Mouse (Mus musculus) midbrain, embryonic 16.5 days (tissue): ENCODE data around the gene Greb1. TPM values are rescaled to one million over a fixed set of nuclear protein-coding genes. Genes with fewer than 3 reads are reported as not detected.

Experiments
- ATAC-seq: fragments of 200-750 bp; cut with Nextera tagmentation; 2 replicates; pipeline ENCODE4 v1.8.0; 2017; ENCODE audit warnings: moderate TSS enrichment
- H3K27ac ChIP-seq: fragments of 300-500 bp; sonication (generic); 2 replicates; pipeline ENCODE4 v1.5.1; 2014; ENCODE audit warnings: mild to moderate bottlenecking, low read length, mixed read lengths
- H3K27me3 ChIP-seq: fragments of 300-500 bp; sonication (generic); 2 replicates; pipeline ENCODE4 v1.6.1; 2014; ENCODE audit warnings: low read depth, low read length, mixed read lengths; ENCODE audit not compliant: control insufficient read depth, insufficient read depth
- H3K36me3 ChIP-seq: fragments of 300-500 bp; sonication (generic); 2 replicates; pipeline ENCODE4 v1.6.1; 2014; ENCODE audit warnings: mild to moderate bottlenecking, low read length, moderate library complexity, mixed read lengths; ENCODE audit not compliant: control insufficient read depth, insufficient read depth
- H3K4me1 ChIP-seq: fragments of 300-500 bp; sonication (generic); 2 replicates; pipeline ENCODE4 v1.6.1; 2014; ENCODE audit warnings: mild to moderate bottlenecking, low read length, mixed read lengths; ENCODE audit not compliant: control insufficient read depth, insufficient read depth
- H3K4me2 ChIP-seq: fragments of 300-500 bp; sonication (generic); 2 replicates; pipeline ENCODE4 v1.6.1; 2014; ENCODE audit warnings: mild to moderate bottlenecking, low read length, mixed read lengths
- H3K4me3 ChIP-seq: fragments of 300-500 bp; sonication (generic); 2 replicates; pipeline ENCODE4 v1.5.1; 2014; ENCODE audit warnings: low read depth, mild to moderate bottlenecking, low read length, moderate library complexity, mixed read lengths
- H3K9ac ChIP-seq: fragments of 300-500 bp; sonication (generic); 2 replicates; pipeline ENCODE4 v1.6.1; 2014; ENCODE audit warnings: low read depth, low read length, mixed read lengths
- H3K9me3 ChIP-seq: fragments of 300-500 bp; sonication (generic); replicated peaks from 2 replicates; pipeline ENCODE4 v1.6.1; 2014; ENCODE audit warnings: mild to moderate bottlenecking, low read length, mixed read lengths; ENCODE audit not compliant: control insufficient read depth, poor library complexity, severe bottlenecking
- WGBS: fragments of 180-500 bp; shearing (Covaris S2); extraction: QIAGEN DNeasy Blood & Tissue Kit; methylation state at CpG from one replicate; pipeline ENCODE4 v1.1.7; 2014; 5-methylcytosine and 5-hydroxymethylcytosine counted together
- polyA plus RNA-seq: library from polyadenylated mRNA; unstranded; fragments of >200 nt; fragmentation: Nextera tagmentation; extraction: Ambion mirVana; gene quantifications from 2 replicates; pipeline ENCODE4 v1.2.1, GENCODE M21; 2015

Gene Greb1
- polyA plus RNA-seq, 1 experiment from 2014 or later: 0.98 TPM

DNA sequence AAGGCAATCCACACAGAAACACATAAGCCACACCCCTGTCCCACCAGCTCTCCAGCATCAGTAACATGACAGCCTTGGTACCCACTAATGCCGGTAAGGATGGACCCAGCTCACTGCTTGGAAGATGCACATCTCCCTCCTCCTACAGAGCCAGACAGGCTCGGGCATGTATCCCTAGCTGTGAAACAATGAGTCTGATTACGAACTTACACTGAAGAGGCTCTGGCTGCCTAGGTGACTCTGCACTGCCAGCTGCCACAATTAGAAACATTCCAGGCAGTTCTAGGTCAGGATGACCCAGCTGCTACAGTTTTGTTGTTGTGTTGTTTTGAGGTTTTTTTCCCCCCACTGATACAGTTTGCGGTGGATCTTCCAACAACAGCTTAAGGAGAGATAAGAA is 40.4 kb downstream of the Greb1 start:
- Histone ChIP-seq H3K36me3 (no peaks in the 10 kb centered on the region), H3K4me3 (no peak overlapping the region), H3K4me2 (no peak overlapping the region), H3K27ac (no peak overlapping the region), H3K27me3 (no peaks in the 10 kb centered on the region), H3K9ac (no peak overlapping the region), H3K9me3 (0 out of 2 replicates have a peak, but pooled peaks cover 2% of the 10 kb centered on the region), H3K4me1 (no peaks in the 10 kb centered on the region)
- ATAC-seq: no peak
- WGBS: 67% methylated on average over 4 of the region's 4 CpGs

DNA sequence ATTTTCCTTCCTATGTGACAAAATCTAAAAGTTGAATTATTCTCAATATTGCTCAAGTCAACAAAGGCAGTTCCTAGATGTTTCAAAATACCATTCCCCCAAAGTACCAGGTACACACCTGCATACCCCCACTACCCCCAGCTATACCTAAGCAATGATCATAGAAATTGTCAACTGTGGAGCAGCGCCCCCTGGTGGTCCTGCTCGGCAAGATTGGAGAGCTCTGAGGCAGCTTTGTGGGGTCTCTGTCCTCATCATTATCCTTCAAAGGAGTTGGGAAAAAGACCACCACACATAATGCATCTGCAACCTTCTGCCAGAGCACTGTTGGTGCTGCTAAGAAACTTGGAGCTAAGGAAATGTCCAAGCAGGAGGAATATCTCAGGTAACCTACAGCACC is 46.4 kb downstream of the Greb1 start:
- Histone ChIP-seq H3K9me3 (0 out of 2 replicates have a peak, but pooled peaks cover 2% of the 10 kb centered on the region), H3K4me2 (no peak overlapping the region), H3K27me3 (no peaks in the 10 kb centered on the region), H3K36me3 (no peaks in the 10 kb centered on the region), H3K27ac (no peak overlapping the region), H3K9ac (no peak overlapping the region), H3K4me3 (no peak overlapping the region), H3K4me1 (peaks cover 5% of the 10 kb centered on the region; the same call in 1 of the 2 replicates)
- no peak for ATAC-seq
- WGBS: 2% methylated on average over 2 of the region's 2 CpGs

DNA sequence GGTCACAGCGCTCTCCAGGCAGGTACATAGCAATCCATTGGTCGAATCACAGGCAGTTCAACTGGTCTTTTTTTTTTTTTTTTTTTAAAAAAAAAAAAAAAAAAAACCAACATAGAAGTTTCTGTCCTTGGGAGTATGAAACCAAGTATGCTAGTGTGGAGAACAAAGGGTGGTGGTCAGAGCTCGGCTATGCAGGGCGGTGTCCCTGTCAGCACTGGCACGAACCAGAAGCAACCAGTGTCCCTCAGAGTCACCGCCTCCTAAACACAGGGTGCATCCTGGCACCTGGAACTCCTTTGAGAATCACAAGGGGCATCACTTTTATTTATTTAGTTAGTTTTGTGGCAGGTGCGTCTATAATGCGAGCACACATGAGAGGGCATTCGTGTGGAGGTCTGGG is 47.1 kb downstream of the Greb1 start:
- WGBS: 79% methylated on average over 9 of the region's 9 CpGs
- peaks cover 5% of the 10 kb centered on the region; the same call in 1 of the 2 replicates for H3K4me1 ChIP-seq
- no peak overlapping the region for H3K27ac ChIP-seq
- H3K27me3 ChIP-seq: no peaks in the 10 kb centered on the region
- H3K4me3 ChIP-seq: no peak overlapping the region
- H3K9me3 ChIP-seq: 0 out of 2 replicates have a peak, but pooled peaks cover 2% of the 10 kb centered on the region
- no peak for ATAC-seq
- no peak overlapping the region for H3K9ac ChIP-seq
- H3K4me2 ChIP-seq: no peak overlapping the region
- no peaks in the 10 kb centered on the region for H3K36me3 ChIP-seq

DNA sequence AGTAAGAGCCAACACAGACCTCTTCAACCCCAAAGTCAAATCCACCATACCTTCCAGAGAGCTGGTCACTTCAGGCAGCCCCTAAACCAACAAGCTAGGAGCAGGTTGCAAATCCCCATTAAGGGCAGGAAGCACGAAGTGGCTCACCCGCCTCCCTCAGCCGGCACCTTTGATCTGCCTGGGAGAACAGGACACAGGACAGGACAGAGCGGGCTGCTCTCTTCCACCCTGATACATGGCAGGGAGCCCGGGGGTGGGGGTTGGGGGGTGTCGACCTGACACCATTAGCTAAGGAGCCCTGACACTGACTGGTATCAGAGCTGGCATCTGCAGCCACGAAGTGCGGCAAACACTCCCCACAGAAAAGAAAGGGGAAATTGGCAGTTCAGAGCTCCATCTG is 47.6 kb downstream of the Greb1 start:
- H3K27me3 ChIP-seq: no peaks in the 10 kb centered on the region
- ATAC-seq: peak; percentile 60; the same call in 1 of the 2 replicates
- 13% methylated on average over 8 of the region's 8 CpGs for WGBS
- H3K36me3 ChIP-seq: no peaks in the 10 kb centered on the region
- H3K9ac ChIP-seq: no peak overlapping the region
- no peak overlapping the region; the same call in 1 of the 2 replicates for H3K4me2 ChIP-seq
- H3K4me1 ChIP-seq: peaks cover 5% of the 10 kb centered on the region; the same call in 1 of the 2 replicates
- 0 out of 2 replicates have a peak, but pooled peaks cover 2% of the 10 kb centered on the region for H3K9me3 ChIP-seq
- H3K27ac ChIP-seq: no peak overlapping the region
- no peak overlapping the region for H3K4me3 ChIP-seq

DNA sequence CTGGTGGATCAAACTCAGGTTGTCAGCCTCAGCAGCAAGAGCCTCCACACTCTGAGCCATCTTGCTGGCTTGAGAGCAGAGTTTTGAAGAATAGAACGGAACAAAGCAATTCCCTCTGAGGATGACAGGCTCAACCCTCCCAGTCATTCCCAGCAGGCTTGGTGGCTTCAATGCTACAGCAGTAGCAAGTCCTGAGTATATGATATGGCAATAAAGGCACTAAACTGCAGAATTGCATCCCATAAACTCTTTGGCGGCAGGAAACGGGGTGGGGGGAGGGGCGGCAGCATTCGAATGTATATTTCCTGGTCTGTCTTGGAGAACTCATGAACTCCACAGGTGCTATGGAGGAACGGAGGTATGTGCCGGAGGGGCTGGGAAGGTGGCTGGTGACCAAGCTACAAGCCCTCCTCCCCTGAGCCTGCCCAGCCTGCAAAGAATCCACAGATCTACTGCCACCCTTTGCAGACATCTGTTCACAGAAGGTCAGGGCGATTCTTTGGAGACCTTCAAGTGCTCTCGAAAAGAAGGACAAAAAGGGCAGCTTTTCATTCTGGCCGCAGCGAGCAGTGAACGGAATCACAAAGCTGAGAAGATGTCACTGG is 48.3 kb downstream of the Greb1 start:
- Histone ChIP-seq H3K4me2 (no peak overlapping the region), H3K9ac (no peak overlapping the region), H3K36me3 (no peaks in the 10 kb centered on the region), H3K27ac (no peak overlapping the region), H3K4me1 (peaks cover 5% of the 10 kb centered on the region; the same call in 1 of the 2 replicates), H3K9me3 (0 out of 2 replicates have a peak, but pooled peaks cover 2% of the 10 kb centered on the region), H3K27me3 (no peaks in the 10 kb centered on the region), H3K4me3 (no peak overlapping the region)
- no peak for ATAC-seq
- 48% methylated on average over 12 of the region's 12 CpGs for WGBS

DNA sequence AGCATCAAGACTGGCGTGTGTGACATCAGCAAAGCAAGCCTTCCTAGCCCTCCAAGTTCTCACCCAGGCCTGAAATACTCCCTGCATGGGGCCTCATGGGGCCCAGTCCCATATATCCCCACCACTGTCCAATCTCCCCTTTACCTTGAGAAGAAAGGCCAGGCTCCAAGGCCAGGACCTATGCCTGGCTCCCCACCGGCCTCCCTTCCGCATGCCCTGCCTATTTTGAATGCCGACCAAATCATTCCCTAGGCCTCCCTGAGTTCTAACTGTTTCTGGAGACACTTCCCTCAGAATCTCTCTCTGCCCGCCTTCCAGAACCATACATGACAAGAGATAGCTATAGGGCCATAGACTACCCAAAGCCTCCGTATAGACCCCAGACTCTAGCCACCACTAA is 49.1 kb downstream of the Greb1 start:
- Histone ChIP-seq H3K4me3 (no peak overlapping the region), H3K9ac (no peak overlapping the region), H3K4me1 (peaks cover 5% of the 10 kb centered on the region; the same call in 1 of the 2 replicates), H3K36me3 (no peaks in the 10 kb centered on the region), H3K27me3 (no peaks in the 10 kb centered on the region), H3K27ac (no peak overlapping the region), H3K9me3 (0 out of 2 replicates have a peak, but pooled peaks cover 2% of the 10 kb centered on the region), H3K4me2 (no peak overlapping the region)
- 92% methylated on average over 6 of the region's 6 CpGs for WGBS
- ATAC-seq: no peak

DNA sequence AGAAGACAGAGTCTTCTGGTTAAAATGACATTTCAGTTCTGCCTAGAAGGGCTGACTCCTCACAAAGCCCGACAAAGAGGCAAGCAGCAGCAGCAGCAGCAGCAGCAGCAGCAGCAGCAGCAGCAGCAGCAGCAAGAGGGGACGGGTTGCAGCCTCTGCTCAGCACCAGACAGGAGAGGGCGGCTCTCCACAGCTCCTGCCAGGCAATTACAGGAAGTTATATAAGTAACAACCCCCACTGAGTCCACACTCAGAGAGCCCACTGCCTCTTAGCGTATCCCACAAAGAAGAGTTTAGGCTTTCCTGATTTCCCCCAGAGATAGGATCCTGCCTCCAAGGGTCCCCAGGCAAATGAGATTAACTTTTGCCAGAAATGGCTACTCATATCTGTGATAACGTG is 60.6 kb downstream of the Greb1 start:
- Histone ChIP-seq H3K4me3 (no peak overlapping the region), H3K36me3 (no peaks in the 10 kb centered on the region), H3K9ac (peak overlapping the region; percentile 46; the same call in 1 of the 2 replicates), H3K27ac (no peak overlapping the region), H3K9me3 (no peaks in the 10 kb centered on the region), H3K4me1 (no peaks in the 10 kb centered on the region), H3K4me2 (peak overlapping the region; percentile 12; the same call in 1 of the 2 replicates), H3K27me3 (no peaks in the 10 kb centered on the region)
- WGBS: 26% methylated on average over 5 of the region's 5 CpGs
- no peak for ATAC-seq

DNA sequence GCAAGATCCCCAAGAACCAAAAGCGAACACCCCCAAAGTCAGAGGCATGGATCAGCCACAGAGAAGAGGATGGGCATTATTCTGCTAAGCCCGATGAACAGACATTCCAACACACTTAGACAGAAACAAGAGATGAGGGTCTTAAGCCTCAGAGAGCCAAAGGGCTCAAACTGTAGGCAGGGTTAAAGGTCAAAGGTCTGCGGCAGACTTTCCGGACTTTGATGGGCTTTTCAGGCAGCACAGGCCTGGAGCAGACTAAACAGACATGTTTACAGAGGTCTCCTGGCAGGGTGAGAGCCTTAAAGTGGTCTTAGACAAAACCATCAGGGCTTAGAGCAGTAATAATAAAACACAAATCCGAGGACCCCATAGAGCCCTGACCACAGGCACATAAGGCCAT is 63.4 kb downstream of the Greb1 start:
- H3K36me3 ChIP-seq: no peaks in the 10 kb centered on the region
- no peaks in the 10 kb centered on the region for H3K27me3 ChIP-seq
- no peak overlapping the region for H3K27ac ChIP-seq
- WGBS: 22% methylated on average over 5 of the region's 5 CpGs
- no peak for ATAC-seq
- no peak overlapping the region for H3K4me2 ChIP-seq
- no peak overlapping the region for H3K9ac ChIP-seq
- H3K4me1 ChIP-seq: no peaks in the 10 kb centered on the region
- H3K4me3 ChIP-seq: no peak overlapping the region
- H3K9me3 ChIP-seq: no peaks in the 10 kb centered on the region

DNA sequence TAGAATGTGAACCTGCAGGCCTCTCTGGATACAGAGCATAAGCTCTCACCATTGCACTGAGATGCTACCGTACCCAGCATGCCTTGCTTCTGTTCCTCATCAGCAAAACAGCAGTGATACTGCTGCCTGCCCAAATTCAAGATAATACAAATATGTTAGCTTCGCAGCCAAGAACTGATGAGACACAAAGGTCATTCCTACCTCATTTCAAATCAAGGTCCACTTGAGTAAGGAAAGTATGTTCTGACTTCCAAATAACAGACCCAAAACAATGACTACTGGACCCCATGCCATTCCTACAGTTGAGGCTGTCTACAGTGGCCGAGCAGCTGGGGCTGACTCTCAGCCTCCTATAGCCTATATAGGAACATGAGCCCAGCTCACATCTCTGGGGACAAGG is 66.0 kb downstream of the Greb1 start:
- H3K4me2 ChIP-seq: no peak overlapping the region
- WGBS: 93% methylated on average over 3 of the region's 3 CpGs
- H3K27ac ChIP-seq: no peak overlapping the region
- no peaks in the 10 kb centered on the region for H3K9me3 ChIP-seq
- H3K36me3 ChIP-seq: no peaks in the 10 kb centered on the region
- H3K4me3 ChIP-seq: no peak overlapping the region
- no peaks in the 10 kb centered on the region; the same call in 1 of the 2 replicates for H3K4me1 ChIP-seq
- H3K9ac ChIP-seq: no peak overlapping the region
- ATAC-seq: no peak
- no peaks in the 10 kb centered on the region for H3K27me3 ChIP-seq
